Mouse (Mus musculus) olfactory bulb, adult 2 months (tissue): ENCODE measurements around the gene Gdpd5.

Source experiments
- CTCF ChIP-seq: fragments of 200-500 bp; IDR thresholded peaks from 2 replicates; pipeline ENCODE4 v1.5.1; 2012; ENCODE audit warnings: low read depth, mild to moderate bottlenecking, low read length, moderate library complexity; ENCODE audit not compliant: insufficient read depth
- POLR2A ChIP-seq: fragments of 200-500 bp; IDR thresholded peaks from 2 replicates; pipeline ENCODE4 v1.6.1; 2012; ENCODE audit warnings: mild to moderate bottlenecking, low read depth, low read length, moderate library complexity; ENCODE audit not compliant: insufficient read depth

DNA sequence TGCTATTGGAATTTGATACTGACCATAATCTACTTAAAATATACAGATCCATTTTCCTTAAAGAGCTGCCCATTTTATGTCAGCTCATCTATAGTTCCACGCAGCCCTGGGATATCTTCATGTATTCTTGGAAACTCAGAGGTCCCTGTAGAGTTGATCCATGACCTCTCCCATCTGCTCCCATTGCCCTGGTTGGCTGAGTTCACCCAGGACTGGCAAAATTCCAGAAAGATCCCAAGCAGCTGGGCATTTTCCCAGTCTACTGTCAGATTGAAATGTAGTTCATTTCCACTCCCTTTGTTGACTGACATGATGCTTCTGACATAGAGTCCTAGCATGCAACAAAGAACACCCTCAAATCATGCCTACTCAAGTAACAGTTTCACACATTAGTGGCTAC is 117.9 kb downstream of the Gdpd5 start:
- TF ChIP-seq CTCF (no peak), POLR2A (no peak)
